Mouse (Mus musculus): ENCODE measurements around the gene Snx29. TPM values are rescaled to one million over a fixed set of nuclear protein-coding genes. Genes with fewer than 3 reads are reported as not detected.

Snx29 gene
- total and polyA plus RNA-seq, 2 experiments from 2014 or later: 8.2 to 18.7 TPM

DNA sequence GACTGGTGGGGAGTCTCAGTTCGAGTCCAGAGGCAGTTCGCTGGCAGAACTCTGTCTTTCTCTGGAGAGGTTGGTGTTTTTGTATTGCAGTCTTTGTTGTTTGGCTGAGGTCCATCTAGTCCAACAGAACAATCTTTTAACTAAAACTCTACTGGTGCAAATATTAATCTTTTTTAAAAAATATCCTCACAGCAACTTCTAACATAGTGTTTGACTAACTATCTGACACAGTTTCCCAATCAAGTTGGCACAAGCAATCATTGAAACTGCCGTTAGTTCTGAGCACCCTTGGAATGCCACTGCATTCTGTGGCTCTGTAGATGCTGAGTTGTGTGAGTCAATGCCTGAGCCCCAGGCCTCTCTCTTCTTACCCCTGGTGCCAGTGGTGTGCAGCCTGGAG lies 82.5 kb downstream of the Snx29 start:
- no peak for DNase-seq (ENCODE audit: low spot score)
- 83% methylated on average over 3 of the region's 3 CpGs for WGBS

GRCm38 (mm10) chr16:11406201-11406600 lies 83.5 kb downstream of the Snx29 start:
- ATAC-seq (no peak), DNase-seq (ENCODE audit: low spot score) (no peak)
- no peaks in the 10 kb centered on the region for H3K4me1 ChIP-seq (ENCODE audit: insufficient read depth, low read length)
- no peak overlapping the region for H3K27ac ChIP-seq
- H3K9ac ChIP-seq (replicated peaks; ENCODE audit: low read length): no peak overlapping the region
- H3K27me3 ChIP-seq (ENCODE audit: insufficient read depth, low read length): no peaks in the 10 kb centered on the region
- 92% methylated on average over 5 of the region's 5 CpGs for WGBS
- H3K9me3 ChIP-seq (ENCODE audit: low read length): no peaks in the 10 kb centered on the region
- no peak overlapping the region for H3K4me3 ChIP-seq (ENCODE audit: low read length)
- H3K36me3 ChIP-seq (ENCODE audit: insufficient read depth, low read length): peaks cover 10% of the 10 kb centered on the region; the same call in 1 of the 2 replicates
- TF ChIP-seq CTCF (IDR thresholded peaks at IDR 0.05; ENCODE audit: low read depth): no peak
- no peak overlapping the region for H3K4me2 ChIP-seq (ENCODE audit: low read depth, low read length)

More for the DNA sequence above, 82.5 kb downstream of the Snx29 start:
- TF ChIP-seq CTCF (IDR thresholded peaks at IDR 0.05; ENCODE audit: low read depth): no peak
- no peak for ATAC-seq
- Histone ChIP-seq H3K36me3 (ENCODE audit: insufficient read depth, low read length) (peaks cover 10% of the 10 kb centered on the region; the same call in 1 of the 2 replicates), H3K27me3 (ENCODE audit: insufficient read depth, low read length) (no peaks in the 10 kb centered on the region), H3K4me3 (ENCODE audit: low read length) (no peak overlapping the region), H3K9me3 (ENCODE audit: low read length) (no peaks in the 10 kb centered on the region), H3K27ac (no peak overlapping the region), H3K4me2 (ENCODE audit: low read depth, low read length) (no peak overlapping the region), H3K9ac (replicated peaks; ENCODE audit: low read length) (no peak overlapping the region), H3K4me1 (ENCODE audit: insufficient read depth, low read length) (no peaks in the 10 kb centered on the region)

DNA sequence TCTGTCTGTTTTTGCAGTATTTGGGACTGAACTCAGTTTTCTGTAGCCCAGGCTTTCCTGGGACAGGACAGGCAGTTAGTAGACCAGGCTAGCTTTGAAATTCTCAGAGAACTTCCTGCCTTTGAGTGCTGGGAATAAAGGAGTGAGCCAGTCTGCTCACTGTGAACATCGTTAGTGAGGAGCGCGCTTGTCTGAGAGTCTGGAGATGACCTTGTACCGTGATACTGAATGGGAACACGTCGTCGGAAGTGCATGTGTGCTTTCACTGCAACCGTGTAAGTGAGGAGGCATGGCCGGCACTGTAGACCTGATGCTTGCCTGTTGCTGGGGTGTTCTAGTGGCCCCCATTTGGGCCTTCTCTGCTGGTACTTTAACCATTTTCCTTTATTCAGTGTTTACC lies 83.9 kb downstream of the Snx29 start:
- no peak overlapping the region for H3K4me3 ChIP-seq (ENCODE audit: low read length)
- no peak for DNase-seq (ENCODE audit: low spot score)
- no peaks in the 10 kb centered on the region for H3K27me3 ChIP-seq (ENCODE audit: insufficient read depth, low read length)
- TF ChIP-seq CTCF (IDR thresholded peaks at IDR 0.05; ENCODE audit: low read depth): no peak
- no peaks in the 10 kb centered on the region for H3K9me3 ChIP-seq (ENCODE audit: low read length)
- no peak overlapping the region for H3K4me2 ChIP-seq (ENCODE audit: low read depth, low read length)
- no peak for ATAC-seq
- no peak overlapping the region for H3K9ac ChIP-seq (replicated peaks; ENCODE audit: low read length)
- peaks cover 10% of the 10 kb centered on the region; the same call in 1 of the 2 replicates for H3K36me3 ChIP-seq (ENCODE audit: insufficient read depth, low read length)
- H3K4me1 ChIP-seq (ENCODE audit: insufficient read depth, low read length): no peaks in the 10 kb centered on the region
- 88% methylated on average over 9 of the region's 9 CpGs for WGBS
- H3K27ac ChIP-seq: no peak overlapping the region

DNA sequence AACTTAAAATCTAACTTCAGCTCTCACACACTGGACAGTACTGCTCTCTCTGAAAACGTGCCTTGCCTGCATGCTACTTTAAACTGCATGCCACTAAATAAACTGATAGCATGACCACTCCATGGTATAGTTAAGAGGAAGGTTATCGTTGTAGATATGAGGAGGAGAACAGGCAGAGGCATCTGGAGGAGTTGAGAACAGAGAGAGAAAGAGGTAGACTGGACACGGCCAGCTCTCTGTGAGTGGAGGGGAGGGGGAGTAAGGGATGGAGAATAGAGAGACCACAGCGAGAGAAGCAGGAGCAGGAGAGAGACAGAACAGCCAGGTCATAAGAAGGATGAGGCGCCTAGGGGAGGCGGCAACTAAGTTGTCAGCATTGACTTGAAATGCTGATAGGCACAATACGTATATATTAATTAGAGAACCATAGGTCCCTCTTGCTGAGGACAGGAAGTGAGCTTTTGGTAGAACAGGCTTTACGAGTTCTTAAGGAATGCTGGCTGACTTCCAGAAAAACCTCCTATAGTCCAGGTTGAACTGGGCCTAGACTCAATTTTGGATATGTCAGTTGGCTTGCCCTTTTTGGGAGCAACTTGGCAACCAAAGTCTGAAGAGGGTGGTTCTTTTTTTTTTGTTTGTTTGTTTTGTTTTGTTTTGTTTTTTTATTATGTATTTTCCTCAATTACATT lies 85.4 kb downstream of the Snx29 start:
- no peak for ATAC-seq
- Histone ChIP-seq H3K9me3 (ENCODE audit: low read length) (no peaks in the 10 kb centered on the region), H3K4me2 (ENCODE audit: low read depth, low read length) (no peak overlapping the region), H3K9ac (replicated peaks; ENCODE audit: low read length) (no peak overlapping the region), H3K27ac (no peak overlapping the region), H3K4me3 (ENCODE audit: low read length) (no peak overlapping the region), H3K36me3 (ENCODE audit: insufficient read depth, low read length) (peaks cover 10% of the 10 kb centered on the region; the same call in 1 of the 2 replicates), H3K27me3 (ENCODE audit: insufficient read depth, low read length) (no peaks in the 10 kb centered on the region), H3K4me1 (ENCODE audit: insufficient read depth, low read length) (no peaks in the 10 kb centered on the region)
- 79% methylated on average over 8 of the region's 8 CpGs for WGBS
- TF ChIP-seq CTCF (IDR thresholded peaks at IDR 0.05; ENCODE audit: low read depth): no peak
- DNase-seq (ENCODE audit: low spot score): no peak

DNA sequence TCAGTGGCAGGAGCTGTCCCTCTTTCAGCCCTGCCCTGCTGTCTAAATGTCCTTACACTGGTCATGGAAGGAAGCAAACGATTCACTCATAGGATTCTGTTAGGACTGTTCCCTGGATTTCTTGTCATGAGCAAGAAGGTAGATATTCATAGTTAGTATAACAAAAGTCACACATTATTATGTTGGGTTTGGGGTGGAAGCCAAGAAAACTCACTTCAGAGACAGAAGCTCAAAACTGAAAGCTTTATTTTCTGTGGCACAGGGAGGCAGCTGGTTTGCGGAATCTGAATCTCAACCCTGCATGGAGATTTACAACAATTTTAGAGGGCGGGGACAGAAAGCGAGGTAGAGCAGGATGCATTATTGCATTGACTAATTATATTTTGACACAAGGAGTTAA lies 86.0 kb downstream of the Snx29 start:
- no peak for TF ChIP-seq CTCF (IDR thresholded peaks at IDR 0.05; ENCODE audit: low read depth)
- H3K4me2 ChIP-seq (ENCODE audit: low read depth, low read length): no peak overlapping the region
- H3K9me3 ChIP-seq (ENCODE audit: low read length): no peaks in the 10 kb centered on the region
- no peaks in the 10 kb centered on the region for H3K27me3 ChIP-seq (ENCODE audit: insufficient read depth, low read length)
- WGBS: 94% methylated on average over 4 of the region's 4 CpGs
- no peak for ATAC-seq
- no peak for DNase-seq (ENCODE audit: low spot score)
- H3K4me1 ChIP-seq (ENCODE audit: insufficient read depth, low read length): no peaks in the 10 kb centered on the region
- no peak overlapping the region for H3K4me3 ChIP-seq (ENCODE audit: low read length)
- peaks cover 3% of the 10 kb centered on the region; the same call in 1 of the 2 replicates for H3K36me3 ChIP-seq (ENCODE audit: insufficient read depth, low read length)
- H3K9ac ChIP-seq (replicated peaks; ENCODE audit: low read length): no peak overlapping the region
- H3K27ac ChIP-seq: no peak overlapping the region

- Histone ChIP-seq H3K27me3 (ENCODE audit: insufficient read depth, low read length) (no peaks in the 10 kb centered on the region), H3K9me3 (ENCODE audit: low read length) (no peaks in the 10 kb centered on the region), H3K4me1 (ENCODE audit: insufficient read depth, low read length) (no peaks in the 10 kb centered on the region), H3K4me2 (ENCODE audit: low read depth, low read length) (no peak overlapping the region), H3K36me3 (ENCODE audit: insufficient read depth, low read length) (no peaks in the 10 kb centered on the region; the same call in 1 of the 2 replicates), H3K9ac (replicated peaks; ENCODE audit: low read length) (no peak overlapping the region), H3K27ac (no peak overlapping the region), H3K4me3 (ENCODE audit: low read length) (no peak overlapping the region)
- DNase-seq (ENCODE audit: low spot score) (no peak), ATAC-seq (no peak)
- no peak for TF ChIP-seq CTCF (IDR thresholded peaks at IDR 0.05; ENCODE audit: low read depth)
- 76% methylated on average over 2 of the region's 2 CpGs for WGBS
Measured at GRCm38 (mm10) chr16:11414631-11415030, 91.9 kb downstream of the Snx29 start.

DNA sequence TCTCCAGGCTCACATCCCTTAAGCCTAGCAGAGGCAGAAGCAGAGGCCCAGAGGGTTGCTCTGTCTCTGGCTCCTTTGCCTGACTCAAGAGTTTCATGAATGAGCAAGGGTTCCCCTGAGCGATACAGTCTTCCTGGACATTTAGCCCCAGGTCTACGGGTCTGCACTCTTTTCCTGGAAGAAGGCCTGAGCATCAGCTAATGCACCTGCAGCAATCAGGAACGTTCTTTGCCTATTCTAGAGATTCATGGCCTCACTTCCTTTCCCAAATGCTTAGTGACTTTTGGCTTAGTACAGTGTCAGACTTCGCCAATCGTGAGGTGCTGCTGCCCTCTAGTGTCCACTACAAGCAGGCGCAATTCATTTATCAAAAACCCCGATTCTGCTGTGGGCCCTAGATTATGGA lies 95.5 kb downstream of the Snx29 start:
- DNase-seq (ENCODE audit: low spot score): peak; percentile 85
- no peak overlapping the region for H3K4me3 ChIP-seq (ENCODE audit: low read length)
- no peaks in the 10 kb centered on the region for H3K9me3 ChIP-seq (ENCODE audit: low read length)
- no peaks in the 10 kb centered on the region for H3K4me1 ChIP-seq (ENCODE audit: insufficient read depth, low read length)
- H3K9ac ChIP-seq (replicated peaks; ENCODE audit: low read length): no peak overlapping the region
- 16% methylated on average over 7 of the region's 7 CpGs for WGBS
- H3K27me3 ChIP-seq (ENCODE audit: insufficient read depth, low read length): no peaks in the 10 kb centered on the region
- TF ChIP-seq CTCF (IDR thresholded peaks at IDR 0.05; ENCODE audit: low read depth): peak; percentile 96
- peak; percentile 74 for ATAC-seq
- H3K4me2 ChIP-seq (ENCODE audit: low read depth, low read length): no peak overlapping the region
- no peak overlapping the region for H3K27ac ChIP-seq
- H3K36me3 ChIP-seq (ENCODE audit: insufficient read depth, low read length): no peaks in the 10 kb centered on the region; the same call in 1 of the 2 replicates
